Mouse (Mus musculus) heart, adult 2 months (tissue): ENCODE results near the gene Rem2.

Experiments used
- CTCF ChIP-seq: fragments of 200-600 bp; IDR thresholded peaks from 2 replicates; pipeline ENCODE4 v1.8.1; 2022; ENCODE audit warnings: antibody characterized with exemption, mild to moderate bottlenecking, moderate library complexity
- EP300 ChIP-seq: fragments of 200-500 bp; IDR thresholded peaks from 2 replicates; pipeline ENCODE4 v1.6.1; 2011; ENCODE audit warnings: low read depth, low read length, control low read depth; ENCODE audit not compliant: insufficient read depth

DNA sequence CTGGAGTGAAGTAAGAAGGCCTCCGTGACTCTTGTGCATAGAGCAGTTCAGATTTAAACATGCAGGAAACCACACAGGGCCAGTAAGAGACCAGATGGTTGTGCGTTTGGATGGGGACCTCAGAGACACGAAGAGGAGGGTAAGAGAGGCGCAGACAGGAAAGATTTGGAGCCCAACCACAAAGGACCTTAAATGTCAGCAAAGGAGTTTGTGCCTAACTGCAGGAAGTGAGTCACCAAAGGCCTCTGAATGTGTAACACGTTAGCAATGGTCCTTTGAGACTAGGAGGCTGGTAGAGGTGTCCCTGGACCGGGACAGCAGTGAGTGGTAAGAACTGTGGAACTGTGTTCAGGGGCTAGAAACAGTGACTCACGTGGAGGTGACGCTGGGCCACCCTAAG is 5.5 kb downstream of the Rem2 start:
- TF ChIP-seq CTCF (no peak), EP300 (no peak)
